Mouse (Mus musculus): ENCODE data around the gene Homer1. TPM values are rescaled to one million over a fixed set of nuclear protein-coding genes. Genes with fewer than 3 reads are reported as not detected.

Homer1 gene
- polyA plus RNA-seq, 1 experiment from 2014 or later: 11.4 TPM

DNA sequence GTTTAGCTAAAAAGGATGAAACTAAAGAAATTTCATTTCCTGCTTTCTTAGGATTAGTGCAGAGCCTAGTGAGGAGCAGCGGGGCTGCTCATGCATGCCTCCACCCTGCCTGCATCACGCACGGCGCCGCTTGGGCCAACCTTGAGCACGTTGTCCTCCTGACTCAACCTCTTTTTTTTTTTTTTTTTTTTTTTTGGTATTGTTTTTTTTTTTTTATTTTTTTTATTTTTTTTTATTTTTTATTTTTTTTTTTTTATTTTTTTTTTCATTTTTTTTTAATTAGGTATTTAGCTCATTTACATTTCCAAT, 55.8 kb downstream of the Homer1 start:
- Histone ChIP-seq H3K36me3 (ENCODE audit: inconsistent target) (no peaks in the 10 kb centered on the region), H3K27ac (0 out of 2 replicates have a peak overlapping the region, but pooled peaks have one; percentile 1), H3K4me3 (ENCODE audit: inconsistent target) (no peak overlapping the region; the same call in 1 of the 2 replicates), H3K79me2 (ENCODE audit: inconsistent target) (no peaks in the 10 kb centered on the region)
- WGBS (ENCODE audit: missing documents): 12% methylated on average over 6 of the region's 6 CpGs

DNA sequence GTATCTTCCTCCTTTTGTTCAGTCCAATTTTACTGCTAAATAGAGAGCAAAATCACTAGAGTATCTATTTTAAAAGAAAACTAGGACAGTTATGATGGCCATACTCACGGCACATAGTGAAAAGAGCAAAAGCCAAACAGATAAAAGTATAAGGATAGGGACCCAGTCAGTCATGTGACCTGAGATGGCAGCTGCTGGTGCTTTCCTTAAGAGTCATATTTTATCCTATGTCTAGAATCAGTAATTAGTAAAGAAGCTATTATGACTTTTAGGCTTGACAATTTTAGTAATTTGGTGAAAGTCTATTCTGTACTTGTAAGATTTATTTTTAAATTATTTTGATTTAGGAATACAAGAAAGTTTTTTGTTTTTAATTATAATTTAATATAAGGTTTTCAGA, 59.1 kb downstream of the Homer1 start:
- Histone ChIP-seq H3K4me3 (ENCODE audit: inconsistent target) (no peak overlapping the region), H3K27ac (no peak overlapping the region), H3K79me2 (ENCODE audit: inconsistent target) (no peaks in the 10 kb centered on the region), H3K36me3 (ENCODE audit: inconsistent target) (no peaks in the 10 kb centered on the region)
- 86% methylated on average over 1 of the region's 1 CpGs for WGBS (ENCODE audit: missing documents)

DNA sequence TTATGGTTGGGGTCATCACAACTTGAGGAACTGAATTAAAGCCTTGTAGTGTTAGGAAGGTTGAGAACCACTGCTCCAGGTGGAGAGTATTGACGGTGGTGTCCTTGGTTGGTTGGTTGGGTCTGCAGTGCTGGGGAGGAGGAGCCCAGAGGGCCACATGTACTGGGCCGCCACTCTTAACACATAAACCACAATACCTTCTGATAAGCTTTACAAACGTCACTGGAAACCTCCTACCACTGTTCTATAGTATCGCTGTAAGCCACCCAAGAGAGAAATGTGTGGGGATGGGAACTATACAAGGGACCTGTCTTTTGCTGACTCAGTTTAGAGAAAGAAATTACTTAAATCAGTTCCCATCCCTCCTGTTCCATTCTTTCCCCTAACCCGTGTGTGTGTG, 68.1 kb downstream of the Homer1 start:
- Histone ChIP-seq H3K79me2 (ENCODE audit: inconsistent target) (no peaks in the 10 kb centered on the region), H3K4me3 (ENCODE audit: inconsistent target) (no peak overlapping the region)
- 99% methylated on average over 5 of the region's 5 CpGs for WGBS (ENCODE audit: missing documents)

DNA sequence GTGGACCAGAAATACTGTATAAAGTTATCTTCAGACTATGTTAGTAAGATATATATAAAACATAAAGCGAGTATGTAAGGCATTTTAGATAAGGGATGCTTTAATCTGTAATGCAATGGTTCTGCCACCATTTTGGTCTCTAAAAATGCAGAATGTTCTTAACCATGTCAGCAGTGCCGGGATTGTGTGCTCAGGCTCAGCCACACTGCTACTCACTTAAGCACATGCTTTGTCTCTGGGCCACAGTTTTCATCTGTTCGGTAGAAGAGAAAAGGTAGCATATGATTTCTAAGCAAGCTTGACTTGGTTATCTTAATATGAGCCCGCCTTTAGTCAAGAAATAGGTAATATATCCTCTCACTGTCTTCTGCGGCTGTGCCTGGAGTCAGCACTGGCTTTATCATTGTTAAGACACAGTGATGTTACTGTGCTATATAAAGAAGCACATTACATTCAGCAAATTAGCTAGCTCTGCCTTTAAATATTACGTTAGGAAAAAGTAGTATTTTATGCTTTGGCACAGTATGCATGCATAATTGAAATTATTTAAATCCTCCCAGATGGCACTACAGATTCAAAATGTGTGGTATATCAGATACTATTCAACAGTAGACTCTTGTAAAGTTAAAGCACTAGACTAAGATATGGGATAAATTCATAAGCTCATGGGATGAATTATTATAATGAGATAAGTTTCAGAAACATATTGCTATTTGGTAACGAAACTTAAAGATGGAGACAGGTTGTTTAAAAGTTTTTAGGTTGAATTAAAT, 69.6 kb downstream of the Homer1 start:
- H3K27ac ChIP-seq: no peak overlapping the region
- 97% methylated on average over 7 of the region's 7 CpGs for WGBS (ENCODE audit: missing documents)
- H3K4me3 ChIP-seq (ENCODE audit: inconsistent target): no peak overlapping the region
- H3K79me2 ChIP-seq (ENCODE audit: inconsistent target): no peaks in the 10 kb centered on the region
- H3K36me3 ChIP-seq (ENCODE audit: inconsistent target): no peaks in the 10 kb centered on the region

More for the DNA sequence above, 68.1 kb downstream of the Homer1 start:
- Histone ChIP-seq H3K36me3 (ENCODE audit: inconsistent target) (no peaks in the 10 kb centered on the region), H3K27ac (no peak overlapping the region)

DNA sequence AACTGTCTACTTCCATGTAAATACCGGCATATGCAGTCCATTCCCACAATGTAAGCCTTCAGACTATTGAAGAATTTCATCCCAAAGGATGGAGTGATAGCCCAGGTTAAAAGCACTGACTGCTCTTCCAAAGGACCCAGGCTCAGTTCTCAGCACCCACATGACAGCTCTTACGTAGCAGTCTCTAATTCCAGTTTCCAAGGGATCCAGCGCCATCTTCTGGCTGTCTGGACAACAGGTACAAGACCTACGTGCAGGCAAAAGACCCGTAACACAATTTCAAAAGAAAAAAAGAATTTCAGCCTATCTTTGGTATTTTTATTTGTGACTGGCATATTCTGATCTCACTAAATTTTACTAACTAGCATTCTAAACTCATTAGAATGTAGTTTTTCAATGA, 75.0 kb downstream of the Homer1 start:
- Histone ChIP-seq H3K4me3 (ENCODE audit: inconsistent target) (no peak overlapping the region), H3K27ac (no peak overlapping the region), H3K79me2 (ENCODE audit: inconsistent target) (no peaks in the 10 kb centered on the region), H3K36me3 (ENCODE audit: inconsistent target) (no peaks in the 10 kb centered on the region)
- whole genome bisulfite sequencing (ENCODE audit: missing documents): 85% methylated on average over 5 of the region's 5 CpGs

DNA sequence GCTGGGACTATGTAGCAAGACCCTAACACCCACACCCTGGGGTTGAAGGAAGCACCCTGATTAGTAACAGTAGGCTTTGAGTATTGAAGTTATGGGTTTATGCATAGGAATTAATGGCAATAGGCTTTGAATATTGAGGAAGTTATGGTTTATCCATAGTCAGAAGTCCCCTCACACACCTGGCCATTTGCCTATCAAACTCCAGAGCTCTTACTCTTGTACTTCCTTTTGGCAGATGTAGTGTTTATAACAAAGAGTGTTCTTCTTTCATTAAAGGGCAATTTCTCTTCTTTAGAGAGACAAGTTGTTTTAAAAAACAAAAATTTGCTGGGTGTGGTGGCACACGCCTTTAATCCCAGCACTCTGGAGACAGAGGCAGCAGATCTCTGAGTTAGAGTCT, 79.1 kb downstream of the Homer1 start:
- Histone ChIP-seq H3K79me2 (ENCODE audit: inconsistent target) (no peaks in the 10 kb centered on the region), H3K27ac (no peak overlapping the region), H3K4me3 (ENCODE audit: inconsistent target) (no peak overlapping the region), H3K36me3 (ENCODE audit: inconsistent target) (no peaks in the 10 kb centered on the region)
- 100% methylated on average over 1 of the region's 1 CpGs for WGBS (ENCODE audit: missing documents)

DNA sequence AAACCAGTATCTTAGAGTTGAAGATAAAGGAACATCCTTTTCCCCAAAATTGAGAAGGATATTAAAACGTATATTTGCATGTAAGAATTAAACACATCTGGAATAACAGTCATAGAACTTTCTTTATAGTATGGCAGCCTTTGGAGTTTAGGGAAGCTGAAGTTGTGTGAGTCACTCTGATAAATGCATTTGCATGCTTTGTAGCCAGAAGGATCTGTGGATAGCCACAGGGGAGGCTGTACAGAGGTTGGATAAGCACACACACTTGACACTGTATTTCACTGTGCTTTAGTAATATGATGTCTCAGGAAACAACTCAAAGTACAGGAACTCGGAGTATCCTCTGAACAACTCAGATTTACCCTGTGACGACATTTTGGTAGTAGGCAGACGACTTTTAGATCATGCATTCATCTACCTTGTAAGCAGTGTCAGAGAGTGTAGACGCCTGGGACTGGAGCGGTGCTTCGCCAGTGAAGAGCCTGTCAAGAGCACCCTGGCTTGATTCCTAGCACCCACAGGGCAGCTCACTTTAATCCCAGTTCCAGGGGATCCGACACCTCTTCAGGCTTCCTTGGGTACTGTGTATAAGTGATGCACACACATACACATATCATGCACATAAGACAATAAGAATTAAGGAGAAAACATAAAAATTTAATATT, 81.1 kb downstream of the Homer1 start:
- H3K4me3 ChIP-seq (ENCODE audit: inconsistent target): no peak overlapping the region
- no peaks in the 10 kb centered on the region for H3K36me3 ChIP-seq (ENCODE audit: inconsistent target)
- WGBS (ENCODE audit: missing documents): 87% methylated on average over 8 of the region's 8 CpGs
- no peak overlapping the region for H3K27ac ChIP-seq
- H3K79me2 ChIP-seq (ENCODE audit: inconsistent target): no peaks in the 10 kb centered on the region

DNA sequence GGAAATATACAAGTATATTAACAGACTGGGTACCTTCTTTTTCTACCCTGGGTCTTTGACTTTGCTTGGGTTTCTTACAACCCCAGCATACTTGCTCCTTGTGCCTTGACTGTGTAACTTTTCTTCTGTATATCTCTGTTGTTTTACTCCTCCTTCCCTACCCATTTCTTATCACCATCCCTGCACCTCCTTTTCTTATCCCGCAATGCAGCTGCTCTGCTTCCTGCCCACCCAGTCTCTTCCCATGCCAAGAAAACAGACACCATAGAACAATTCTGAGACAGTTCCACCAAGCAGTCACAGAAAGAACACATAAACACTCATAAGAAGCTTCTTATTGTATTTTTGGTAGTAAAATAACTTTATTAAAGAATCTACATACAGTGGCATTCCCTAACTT, 81.9 kb downstream of the Homer1 start:
- Histone ChIP-seq H3K79me2 (ENCODE audit: inconsistent target) (no peaks in the 10 kb centered on the region), H3K27ac (no peak overlapping the region), H3K4me3 (ENCODE audit: inconsistent target) (no peak overlapping the region), H3K36me3 (ENCODE audit: inconsistent target) (no peaks in the 10 kb centered on the region)
- 92% methylated on average over 1 of the region's 1 CpGs for WGBS (ENCODE audit: missing documents)

DNA sequence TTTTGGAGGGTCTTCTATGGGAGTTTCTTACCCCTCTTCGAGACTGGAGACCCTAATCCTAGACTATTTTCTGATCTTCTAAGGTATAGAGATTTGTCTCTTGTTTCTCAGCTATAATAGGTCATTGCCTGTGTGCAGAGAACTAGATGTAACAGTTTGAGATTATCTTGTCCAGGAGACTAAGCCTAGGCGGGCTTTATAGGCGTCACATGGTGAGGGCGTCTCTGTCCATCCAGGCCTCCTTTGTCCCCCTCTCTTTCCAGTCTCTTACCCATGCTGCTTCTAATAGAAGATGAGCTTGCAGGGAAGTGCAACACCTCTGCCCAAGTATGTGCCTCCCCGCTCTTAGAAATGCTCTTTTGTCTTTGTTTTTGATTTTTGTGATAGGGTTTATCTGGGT, 83.7 kb downstream of the Homer1 start:
- WGBS (ENCODE audit: missing documents): 96% methylated on average over 5 of the region's 5 CpGs
- Histone ChIP-seq H3K4me3 (ENCODE audit: inconsistent target) (no peak overlapping the region), H3K36me3 (ENCODE audit: inconsistent target) (no peaks in the 10 kb centered on the region), H3K27ac (no peak overlapping the region), H3K79me2 (ENCODE audit: inconsistent target) (no peaks in the 10 kb centered on the region)

DNA sequence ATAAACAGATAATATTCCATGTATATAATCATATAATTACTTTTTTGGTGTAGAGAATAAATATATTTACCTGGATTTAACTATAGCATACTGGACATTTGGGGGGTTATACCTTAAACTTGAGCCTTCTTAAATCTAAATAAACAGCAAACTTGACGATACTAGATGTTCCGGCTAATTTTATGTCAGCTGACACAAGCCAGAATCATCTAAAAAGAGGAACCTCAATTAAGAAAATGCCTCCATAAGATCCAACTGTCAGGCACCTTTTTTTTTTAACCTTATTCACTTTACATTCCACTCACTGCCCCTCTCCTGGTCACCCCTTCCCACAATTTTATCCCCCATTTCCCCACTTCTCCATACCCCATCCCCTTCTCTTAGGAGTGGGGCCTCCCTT, 84.2 kb downstream of the Homer1 start:
- Histone ChIP-seq H3K27ac (no peak overlapping the region), H3K79me2 (ENCODE audit: inconsistent target) (no peaks in the 10 kb centered on the region), H3K36me3 (ENCODE audit: inconsistent target) (no peaks in the 10 kb centered on the region), H3K4me3 (ENCODE audit: inconsistent target) (no peak overlapping the region)
- WGBS (ENCODE audit: missing documents): 52% methylated on average over 2 of the region's 2 CpGs

DNA sequence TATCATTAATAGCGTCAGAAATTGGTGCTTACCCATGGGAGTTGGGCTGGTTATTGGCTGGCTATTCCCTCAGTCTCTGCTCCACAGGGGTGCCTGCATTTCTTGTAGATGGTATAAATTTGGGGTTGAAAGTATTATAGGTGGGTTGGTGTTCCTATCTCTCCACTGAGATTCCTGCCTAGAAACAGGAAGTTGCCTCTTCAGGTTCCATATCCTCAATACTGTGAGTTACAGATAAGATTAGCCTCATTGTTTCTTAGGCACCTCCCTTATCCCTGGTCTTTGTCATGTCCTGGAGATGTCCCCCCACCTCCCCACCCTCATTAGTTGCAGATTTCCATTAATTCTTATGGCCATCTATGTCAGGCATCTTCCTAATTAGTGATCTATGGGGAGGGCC, 85.0 kb downstream of the Homer1 start:
- Histone ChIP-seq H3K36me3 (ENCODE audit: inconsistent target) (no peaks in the 10 kb centered on the region), H3K79me2 (ENCODE audit: inconsistent target) (no peaks in the 10 kb centered on the region), H3K27ac (no peak overlapping the region), H3K4me3 (ENCODE audit: inconsistent target) (no peak overlapping the region)
- 92% methylated on average over 1 of the region's 1 CpGs for WGBS (ENCODE audit: missing documents)

DNA sequence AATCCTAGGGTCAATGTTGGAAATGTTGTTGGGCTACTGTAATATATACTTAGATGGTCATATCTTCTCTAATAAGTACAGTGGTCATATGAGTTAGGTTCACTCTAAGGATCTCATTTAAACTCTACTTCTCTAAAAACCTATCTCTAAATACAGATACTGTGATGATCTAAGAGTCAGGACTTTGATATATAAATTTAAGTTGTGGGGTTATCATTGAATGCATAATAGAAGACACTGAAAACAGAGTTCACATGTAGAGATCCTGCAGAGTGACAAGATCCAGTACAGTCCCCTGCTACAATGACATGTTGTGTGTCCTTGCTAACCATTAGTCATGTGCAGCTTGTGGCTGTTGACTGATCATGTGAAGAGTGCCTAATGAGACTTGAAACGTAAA, 85.7 kb downstream of the Homer1 start:
- Histone ChIP-seq H3K36me3 (ENCODE audit: inconsistent target) (no peaks in the 10 kb centered on the region), H3K4me3 (ENCODE audit: inconsistent target) (no peak overlapping the region), H3K27ac (no peak overlapping the region), H3K79me2 (ENCODE audit: inconsistent target) (no peaks in the 10 kb centered on the region)
- WGBS (ENCODE audit: missing documents): 100% methylated on average over 1 of the region's 1 CpGs

DNA sequence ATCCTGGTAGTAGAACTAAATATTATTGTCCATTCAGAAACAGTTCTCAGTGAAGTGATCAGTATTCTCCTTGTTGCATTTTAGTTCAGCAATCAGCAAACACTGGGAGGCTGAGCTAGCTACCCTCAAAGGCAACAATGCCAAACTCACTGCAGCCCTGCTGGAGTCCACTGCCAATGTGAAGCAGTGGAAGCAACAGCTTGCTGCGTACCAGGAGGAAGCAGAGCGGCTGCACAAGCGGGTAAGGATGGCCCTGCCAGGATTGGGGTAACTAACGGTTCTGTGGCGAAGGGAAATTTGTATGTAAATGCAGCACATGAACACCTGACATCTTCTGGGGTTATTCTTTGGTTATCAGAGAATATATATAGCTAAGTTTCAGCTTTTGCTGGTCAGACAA, 88.0 kb downstream of the Homer1 start:
- WGBS (ENCODE audit: missing documents): 80% methylated on average over 5 of the region's 5 CpGs
- no peaks in the 10 kb centered on the region for H3K79me2 ChIP-seq (ENCODE audit: inconsistent target)

DNA sequence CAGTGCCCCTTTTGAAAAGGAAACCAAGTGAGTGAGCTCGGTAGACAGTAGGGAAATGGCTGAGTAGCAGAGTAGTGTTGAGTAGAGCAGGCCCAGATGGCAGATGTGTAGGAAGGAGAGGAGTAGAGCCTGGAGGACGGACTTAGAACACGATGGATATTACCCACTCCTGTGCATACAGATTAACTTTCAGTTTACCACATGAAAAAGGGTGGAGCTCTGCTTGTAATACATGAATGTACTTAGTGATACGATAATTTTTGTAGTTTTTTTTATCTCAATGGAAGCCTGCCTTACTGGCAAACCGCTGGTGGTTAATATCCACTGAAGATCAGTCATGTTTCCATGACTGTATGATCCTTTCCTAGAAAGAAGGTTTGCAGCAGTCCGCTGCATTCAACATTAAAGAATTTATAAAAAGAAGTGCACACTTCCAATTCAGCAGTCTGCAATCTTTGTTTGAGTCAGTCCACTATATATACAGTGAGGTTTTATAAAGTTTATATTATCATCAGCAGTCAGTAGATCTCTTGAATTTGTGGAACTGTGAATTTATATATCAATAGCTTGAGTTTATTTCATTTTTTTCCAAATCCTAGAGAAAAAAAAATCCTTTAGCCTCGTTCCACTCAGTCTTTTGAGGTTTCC, 89.3 kb downstream of the Homer1 start:
- H3K79me2 ChIP-seq (ENCODE audit: inconsistent target): no peaks in the 10 kb centered on the region
- no peaks in the 10 kb centered on the region for H3K36me3 ChIP-seq (ENCODE audit: inconsistent target)
- no peak overlapping the region for H3K4me3 ChIP-seq (ENCODE audit: inconsistent target)
- no peak overlapping the region for H3K27ac ChIP-seq
- 67% methylated on average over 7 of the region's 7 CpGs for WGBS (ENCODE audit: missing documents)

More for the DNA sequence above, 88.0 kb downstream of the Homer1 start:
- Histone ChIP-seq H3K4me3 (ENCODE audit: inconsistent target) (no peak overlapping the region), H3K27ac (no peak overlapping the region), H3K36me3 (ENCODE audit: inconsistent target) (no peaks in the 10 kb centered on the region)

DNA sequence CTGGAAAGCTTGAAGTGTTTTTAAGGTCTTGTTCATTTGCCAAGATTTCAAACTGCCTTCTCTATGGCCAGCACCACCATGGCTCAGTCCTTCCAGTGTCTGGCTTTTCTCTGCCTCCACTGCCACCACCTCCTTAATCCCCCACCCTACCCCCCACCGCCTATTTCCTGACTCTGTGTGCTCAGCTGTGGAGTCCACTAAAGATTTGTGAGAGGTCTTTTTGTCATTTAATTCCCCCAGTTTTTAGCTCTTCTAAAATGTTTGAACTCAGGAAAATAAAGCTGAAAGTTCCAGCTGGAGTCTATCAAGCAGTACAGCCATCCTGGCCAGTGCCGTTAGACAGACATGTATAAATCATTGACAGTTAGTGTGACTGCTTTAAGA, 89.8 kb downstream of the Homer1 start:
- Histone ChIP-seq H3K79me2 (ENCODE audit: inconsistent target) (no peaks in the 10 kb centered on the region), H3K4me3 (ENCODE audit: inconsistent target) (no peak overlapping the region), H3K27ac (no peak overlapping the region), H3K36me3 (ENCODE audit: inconsistent target) (no peaks in the 10 kb centered on the region)
- WGBS (ENCODE audit: missing documents): 95% methylated on average over 2 of the region's 2 CpGs
